Mouse (Mus musculus): ENCODE data around the gene Arid1a. TPM values are rescaled to one million over a fixed set of nuclear protein-coding genes. Genes with fewer than 3 reads are reported as not detected.
A peak's percentile ranks its signal among the peaks of the same experiment; 100 is the strongest.

The Arid1a gene
- polyA plus RNA-seq, 1 experiment from 2014 or later: 21.2 TPM

GRCm38 (mm10) chr4:133673666-133674330 is 82.8 kb downstream of the Arid1a start:
- Histone ChIP-seq H3K4me2 (peak overlapping the region; percentile 78), H3K4me3 (peak overlapping the region; percentile 76), H3K9me3 (no peaks in the 10 kb centered on the region), H3K27me3 (replicated peaks) (no peaks in the 10 kb centered on the region), H3K36me3 (peaks cover 9% of the 10 kb centered on the region), H3K9ac (peak overlapping the region; percentile 95), H3K27ac (replicated peaks) (peak overlapping the region; percentile 100), H3K4me1 (peaks cover 68% of the 10 kb centered on the region)
- ATAC-seq (ENCODE audit: extremely low read depth, insufficient number of reproducible peaks, low FRiP score, low TSS enrichment): no peak
- WGBS: 20% methylated on average over 10 of the region's 10 CpGs

- no peak for ATAC-seq (ENCODE audit: extremely low read depth, insufficient number of reproducible peaks, low FRiP score, low TSS enrichment)
Measured at GRCm38 (mm10) chr4:133672845-133673647, 83.5 kb downstream of the Arid1a start.

GRCm38 (mm10) chr4:133671881-133672844 is 84.4 kb downstream of the Arid1a start, which contains the start of gene Pigv:
Gene Pigv (minus strand): TSS chr4:133672647.
- WGBS: under 1% methylated on average over 76 of the region's 76 CpGs
- Histone ChIP-seq H3K4me2 (peak within 1 kb of the TSS; percentile 78), H3K27me3 (replicated peaks) (no peaks in the 10 kb centered on the region), H3K4me1 (peaks cover 63% of the 10 kb centered on the region), H3K36me3 (peaks cover 19% of the 10 kb centered on the region), H3K9ac (peak within 1 kb of the TSS; percentile 95), H3K27ac (replicated peaks) (peak within 1 kb of the TSS; percentile 100), H3K9me3 (no peaks in the 10 kb centered on the region), H3K4me3 (peak within 1 kb of the TSS; percentile 76)
- ATAC-seq (ENCODE audit: extremely low read depth, insufficient number of reproducible peaks, low FRiP score, low TSS enrichment): peak; percentile 89

More at GRCm38 (mm10) chr4:133672845-133673647, 83.5 kb downstream of the Arid1a start:
- Histone ChIP-seq H3K9ac (peak overlapping the region; percentile 95), H3K4me3 (peak overlapping the region; percentile 76), H3K27ac (replicated peaks) (peak overlapping the region; percentile 100), H3K4me2 (peak overlapping the region; percentile 78), H3K4me1 (peaks cover 68% of the 10 kb centered on the region), H3K36me3 (peaks cover 10% of the 10 kb centered on the region), H3K9me3 (no peaks in the 10 kb centered on the region), H3K27me3 (replicated peaks) (no peaks in the 10 kb centered on the region)
- 2% methylated on average over 24 of the region's 24 CpGs for WGBS

GRCm38 (mm10) chr4:133671184-133671880 is 85.2 kb downstream of the Arid1a start:
- 3% methylated on average over 13 of the region's 13 CpGs for WGBS
- H3K36me3 ChIP-seq: peaks cover 26% of the 10 kb centered on the region
- H3K4me1 ChIP-seq: peaks cover 54% of the 10 kb centered on the region
- H3K27ac ChIP-seq (replicated peaks): peak overlapping the region; percentile 100
- peak overlapping the region; percentile 95 for H3K9ac ChIP-seq
- ATAC-seq (ENCODE audit: extremely low read depth, insufficient number of reproducible peaks, low FRiP score, low TSS enrichment): no peak
- no peaks in the 10 kb centered on the region for H3K27me3 ChIP-seq (replicated peaks)
- peak overlapping the region; percentile 76 for H3K4me3 ChIP-seq
- H3K9me3 ChIP-seq: no peaks in the 10 kb centered on the region
- peak overlapping the region; percentile 78 for H3K4me2 ChIP-seq

GRCm38 (mm10) chr4:133669652-133670210 is 86.8 kb downstream of the Arid1a start:
- Histone ChIP-seq H3K4me2 (peak overlapping the region; percentile 78; the same call in 1 of the 2 replicates), H3K9me3 (no peaks in the 10 kb centered on the region), H3K36me3 (peaks cover 39% of the 10 kb centered on the region), H3K4me1 (peaks cover 38% of the 10 kb centered on the region), H3K9ac (peak overlapping the region; percentile 28), H3K4me3 (no peak overlapping the region), H3K27ac (replicated peaks) (no peak overlapping the region), H3K27me3 (replicated peaks) (no peaks in the 10 kb centered on the region)
- WGBS: 49% methylated on average over 6 of the region's 6 CpGs
- ATAC-seq (ENCODE audit: extremely low read depth, insufficient number of reproducible peaks, low FRiP score, low TSS enrichment): no peak

GRCm38 (mm10) chr4:133668537-133668936 is 88.0 kb downstream of the Arid1a start:
- H3K9ac ChIP-seq: no peak overlapping the region
- H3K36me3 ChIP-seq: peaks cover 46% of the 10 kb centered on the region
- no peaks in the 10 kb centered on the region for H3K9me3 ChIP-seq
- no peak overlapping the region for H3K4me3 ChIP-seq
- no peaks in the 10 kb centered on the region for H3K27me3 ChIP-seq (replicated peaks)
- no peak for ATAC-seq (ENCODE audit: extremely low read depth, insufficient number of reproducible peaks, low FRiP score, low TSS enrichment)
- H3K4me1 ChIP-seq: peaks cover 26% of the 10 kb centered on the region
- 74% methylated on average over 3 of the region's 3 CpGs for WGBS
- H3K27ac ChIP-seq (replicated peaks): no peak overlapping the region
- H3K4me2 ChIP-seq: no peak overlapping the region

GRCm38 (mm10) chr4:133666199-133666598 is 90.4 kb downstream of the Arid1a start:
- peaks cover 22% of the 10 kb centered on the region for H3K4me1 ChIP-seq
- H3K4me3 ChIP-seq: no peak overlapping the region
- no peak for ATAC-seq (ENCODE audit: extremely low read depth, insufficient number of reproducible peaks, low FRiP score, low TSS enrichment)
- H3K9me3 ChIP-seq: no peaks in the 10 kb centered on the region
- H3K27ac ChIP-seq (replicated peaks): no peak overlapping the region
- H3K4me2 ChIP-seq: no peak overlapping the region
- H3K9ac ChIP-seq: no peak overlapping the region
- WGBS: 67% methylated on average over 6 of the region's 6 CpGs
- peaks cover 60% of the 10 kb centered on the region for H3K36me3 ChIP-seq
- H3K27me3 ChIP-seq (replicated peaks): no peaks in the 10 kb centered on the region

GRCm38 (mm10) chr4:133665118-133665517 is 91.5 kb downstream of the Arid1a start:
- Histone ChIP-seq H3K27ac (replicated peaks) (no peak overlapping the region), H3K4me2 (no peak overlapping the region), H3K9me3 (no peaks in the 10 kb centered on the region), H3K4me3 (no peak overlapping the region), H3K4me1 (peaks cover 24% of the 10 kb centered on the region), H3K9ac (no peak overlapping the region), H3K27me3 (replicated peaks) (no peaks in the 10 kb centered on the region), H3K36me3 (peaks cover 63% of the 10 kb centered on the region)
- 72% methylated on average over 11 of the region's 11 CpGs for WGBS
- no peak for ATAC-seq (ENCODE audit: extremely low read depth, insufficient number of reproducible peaks, low FRiP score, low TSS enrichment)

GRCm38 (mm10) chr4:133662945-133663344 is 93.6 kb downstream of the Arid1a start:
- 61% methylated on average over 8 of the region's 8 CpGs for WGBS
- H3K4me1 ChIP-seq: peaks cover 31% of the 10 kb centered on the region
- H3K4me3 ChIP-seq: no peak overlapping the region
- H3K27me3 ChIP-seq (replicated peaks): no peaks in the 10 kb centered on the region
- no peak overlapping the region for H3K4me2 ChIP-seq
- H3K9me3 ChIP-seq: no peaks in the 10 kb centered on the region
- no peak overlapping the region for H3K27ac ChIP-seq (replicated peaks)
- H3K9ac ChIP-seq: no peak overlapping the region
- peaks cover 52% of the 10 kb centered on the region for H3K36me3 ChIP-seq
- ATAC-seq (ENCODE audit: extremely low read depth, insufficient number of reproducible peaks, low FRiP score, low TSS enrichment): no peak

- H3K27ac ChIP-seq (replicated peaks): no peak overlapping the region
- H3K9me3 ChIP-seq: no peaks in the 10 kb centered on the region
- peaks cover 31% of the 10 kb centered on the region for H3K4me1 ChIP-seq
- H3K36me3 ChIP-seq: peaks cover 47% of the 10 kb centered on the region
- no peak overlapping the region for H3K9ac ChIP-seq
- no peaks in the 10 kb centered on the region for H3K27me3 ChIP-seq (replicated peaks)
- no peak for ATAC-seq (ENCODE audit: extremely low read depth, insufficient number of reproducible peaks, low FRiP score, low TSS enrichment)
- 92% methylated on average over 8 of the region's 8 CpGs for WGBS
- H3K4me3 ChIP-seq: no peak overlapping the region
- no peak overlapping the region for H3K4me2 ChIP-seq
Measured at GRCm38 (mm10) chr4:133662421-133662820, 94.1 kb downstream of the Arid1a start.
